Mouse (Mus musculus) heart, embryonic 16.5 days (tissue): ENCODE measurements around the gene Ccl28. TPM values are rescaled to one million over a fixed set of nuclear protein-coding genes. Genes with fewer than 3 reads are reported as not detected.
"Not testable (repeated sequence)": the region's sequence is repeated elsewhere in the genome, so short reads cannot be mapped to it uniquely, and the experiment has no call there.

Experiments used
- ATAC-seq: fragments of 200-750 bp; cut with Nextera tagmentation; replicated peaks from 2 replicates; pipeline ENCODE4 v1.8.0; 2017; ENCODE audit warnings: moderate number of reproducible peaks; ENCODE audit not compliant: insufficient read depth, low FRiP score; ENCODE audit errors: extremely low read depth
- H3K27ac ChIP-seq: fragments of 300-500 bp; sonication (generic); 2 replicates; pipeline ENCODE4 v1.5.1; 2014; ENCODE audit warnings: mild to moderate bottlenecking, low read length, control low read depth, moderate library complexity
- H3K27me3 ChIP-seq: fragments of 300-500 bp; sonication (generic); 2 replicates; pipeline ENCODE4 v1.6.1; 2014; ENCODE audit warnings: low read length, mixed read lengths; ENCODE audit not compliant: control insufficient read depth, insufficient read depth
- H3K36me3 ChIP-seq: fragments of 300-500 bp; sonication (generic); 2 replicates; pipeline ENCODE4 v1.6.1; 2014; ENCODE audit not compliant: control insufficient read depth, insufficient read depth
- H3K4me1 ChIP-seq: fragments of 300-500 bp; sonication (generic); 2 replicates; pipeline ENCODE4 v1.6.1; 2014; ENCODE audit warnings: low read length, mixed read lengths; ENCODE audit not compliant: control insufficient read depth, insufficient read depth
- H3K4me2 ChIP-seq: fragments of 300-500 bp; sonication (generic); 2 replicates; pipeline ENCODE4 v1.6.1; 2014; ENCODE audit warnings: low read depth, mild to moderate bottlenecking, control low read depth, low read length
- H3K4me3 ChIP-seq: fragments of 300-500 bp; sonication (generic); 2 replicates; pipeline ENCODE4 v1.5.1; 2014; ENCODE audit warnings: mild to moderate bottlenecking, control low read depth, low read length
- H3K9ac ChIP-seq: fragments of 300-500 bp; sonication (generic); 2 replicates; pipeline ENCODE4 v1.6.1; 2014; ENCODE audit warnings: low read length, control low read depth
- H3K9me3 ChIP-seq: fragments of 300-500 bp; sonication (generic); replicated peaks from 2 replicates; pipeline ENCODE4 v1.6.1; 2016; ENCODE audit warnings: low read length; ENCODE audit not compliant: control insufficient read depth
- WGBS: fragments of 180-500 bp; shearing (Covaris S2); extraction: QIAGEN DNeasy Blood & Tissue Kit; methylation state at CpG from one replicate; pipeline ENCODE4 v1.1.7; 2014; 5-methylcytosine and 5-hydroxymethylcytosine counted together
- polyA plus RNA-seq: library from polyadenylated mRNA; unstranded; fragments of >200 nt; fragmentation: Nextera tagmentation; extraction: Ambion mirVana; gene quantifications from 2 replicates; pipeline ENCODE4 v1.2.1, GENCODE M21; 2015

Gene Ccl28
- polyA plus RNA-seq, 1 experiment from 2014 or later, result not detected

- not testable (repeated sequence) for H3K4me3 ChIP-seq, H3K9ac ChIP-seq, H3K9me3 ChIP-seq, H3K27me3 ChIP-seq, H3K27ac ChIP-seq, H3K36me3 ChIP-seq, ATAC-seq
- 88% methylated on average over 2 of the region's 3 CpGs for WGBS
- peaks cover 12% of the 10 kb centered on the region for H3K4me1 ChIP-seq
- H3K4me2 ChIP-seq, result peak overlapping the region; percentile 64
Measured at GRCm38 (mm10) chr13:119691958-119692357, 68.3 kb downstream of the Ccl28 start.

GRCm38 (mm10) chr13:119695676-119696075 is 72.1 kb downstream of the Ccl28 start:
- 71% methylated on average over 4 of the region's 4 CpGs for WGBS
- H3K36me3 ChIP-seq, result peaks cover 10% of the 10 kb centered on the region
- H3K27me3 ChIP-seq, result no peaks in the 10 kb centered on the region
- H3K4me3 ChIP-seq, result no peak overlapping the region
- H3K4me1 ChIP-seq, result peaks cover 12% of the 10 kb centered on the region
- H3K27ac ChIP-seq, result no peak overlapping the region
- no peak for ATAC-seq
- no peaks in the 10 kb centered on the region for H3K9me3 ChIP-seq
- H3K4me2 ChIP-seq, result no peak overlapping the region
- no peak overlapping the region for H3K9ac ChIP-seq

GRCm38 (mm10) chr13:119696496-119696895 is 72.9 kb downstream of the Ccl28 start:
- H3K36me3 ChIP-seq, result peaks cover 15% of the 10 kb centered on the region
- peaks cover 7% of the 10 kb centered on the region for H3K4me1 ChIP-seq
- no peak for ATAC-seq
- no peak overlapping the region for H3K4me3 ChIP-seq
- 79% methylated on average over 1 of the region's 1 CpGs for WGBS
- H3K27ac ChIP-seq, result no peak overlapping the region
- no peak overlapping the region for H3K4me2 ChIP-seq
- H3K9ac ChIP-seq, result no peak overlapping the region
- no peaks in the 10 kb centered on the region for H3K27me3 ChIP-seq
- H3K9me3 ChIP-seq, result no peaks in the 10 kb centered on the region

- 88% methylated on average over 4 of the region's 4 CpGs for WGBS
Measured at GRCm38 (mm10) chr13:119698436-119698835, 74.8 kb downstream of the Ccl28 start.

More at GRCm38 (mm10) chr13:119698436-119698835, 74.8 kb downstream of the Ccl28 start:
- Histone ChIP-seq H3K36me3 (peaks cover 28% of the 10 kb centered on the region), H3K4me3 (no peak overlapping the region), H3K9me3 (no peaks in the 10 kb centered on the region), H3K9ac (no peak overlapping the region), H3K4me2 (no peak overlapping the region), H3K4me1 (no peaks in the 10 kb centered on the region; the same call in 1 of the 2 replicates), H3K27ac (no peak overlapping the region), H3K27me3 (no peaks in the 10 kb centered on the region)
- no peak for ATAC-seq

Other genes starting within 250 kb of the Ccl28 start
- 25.5 TPM in 2 replicates for gene Paip1, start 195.2 kb upstream of the Ccl28 start, polyA plus RNA-seq
- 36.1 and 40.4 TPM in 2 replicates for gene 4833420G17Rik, start 161.1 kb upstream of the Ccl28 start, polyA plus RNA-seq
- gene Tmem267, start 135.8 kb upstream of the Ccl28 start, polyA plus RNA-seq, result 0.95 and 1.7 TPM in 2 replicates
- 0.74 and 0.96 TPM in 2 replicates for gene 3110070M22Rik, start 135.4 kb upstream of the Ccl28 start, polyA plus RNA-seq
- gene Hmgcs1, start 66.6 kb downstream of the Ccl28 start, polyA plus RNA-seq, result 72.0 and 79.0 TPM in 2 replicates
- 0.69 and 1.1 TPM in 2 replicates for gene Nim1k, start 132.1 kb downstream of the Ccl28 start, polyA plus RNA-seq
- 21.2 and 22.8 TPM in 2 replicates for gene Zfp131, start 167.1 kb downstream of the Ccl28 start, polyA plus RNA-seq
- gene AF067063, start 206.4 kb downstream of the Ccl28 start, polyA plus RNA-seq, result not detected in 2 replicates
- gene D13Ertd608e, start 212.2 kb downstream of the Ccl28 start, polyA plus RNA-seq, result not detected in 2 replicates